ENCODE assay signal across 14 mouse cellular contexts in genomic region chr14:57536820-57537219, GRCm38 (mm10). TPM values are rescaled to one million over a fixed set of nuclear protein-coding genes. Genes with fewer than 3 reads are reported as not detected.
DNase-seq lines count a peak whose midpoint lies in the region; ATAC-seq and TF ChIP-seq lines count a peak whose summit lies in the region.
"Had no signal": no experiment of that assay in that cellular context is flagged by ENCODE, and none has a peak within 500 bp of the region (broad histone marks: within the 10 kb centered on the region; RNA-seq: fewer than 3 reads in every experiment).

No protein-coding gene starts in this region.

- H3K9ac ChIP-seq in heart, embryonic 13.5 days: peak overlapping the region; percentile 72; the same call in 1 of the 2 replicates
- H3K9ac ChIP-seq in lung, embryonic 14.5 days: no peak overlapping the region
- no peak overlapping the region for H3K9ac ChIP-seq in lung, postnatal 0 days (replicated peaks; ENCODE audit: low read depth)
- no peak overlapping the region for H3K9ac ChIP-seq in intestine, embryonic 14.5 days (ENCODE audit: low read length)
- peak overlapping the region; percentile 4; the same call in 1 of the 2 replicates for H3K9ac ChIP-seq in limb, embryonic 13.5 days

- no peak overlapping the region for H3K4me3 ChIP-seq in heart, embryonic 13.5 days
- H3K4me3 ChIP-seq in lung, embryonic 14.5 days (ENCODE audit: low read depth, low read length): no peak overlapping the region
- no peak overlapping the region for H3K4me3 ChIP-seq in lung, postnatal 0 days (ENCODE audit: low read depth, low read length)
- no peak overlapping the region for H3K4me3 ChIP-seq in intestine, embryonic 14.5 days (ENCODE audit: low read depth, low read length)
- H3K4me3 ChIP-seq in limb, embryonic 13.5 days: no peak overlapping the region
- H3K4me3 ChIP-seq: myocyte had no signal

- 42% methylated on average over 9 of the region's 9 CpGs for WGBS in heart, embryonic 13.5 days
- 49% methylated on average over 9 of the region's 9 CpGs for WGBS in lung, embryonic 14.5 days
- WGBS in lung, postnatal 0 days: 54% methylated on average over 9 of the region's 9 CpGs
- 57% methylated on average over 9 of the region's 9 CpGs for WGBS in intestine, embryonic 14.5 days
- WGBS in limb, embryonic 13.5 days: 54% methylated on average over 9 of the region's 9 CpGs

- peak overlapping the region; percentile 89 for H3K27ac ChIP-seq in heart, embryonic 13.5 days (replicated peaks)
- peak overlapping the region; percentile 84 for H3K27ac ChIP-seq in lung, embryonic 14.5 days (ENCODE audit: low read depth)
- no peak overlapping the region for H3K27ac ChIP-seq in lung, postnatal 0 days (ENCODE audit: low read length)
- H3K27ac ChIP-seq in intestine, embryonic 14.5 days (ENCODE audit: low read depth): peak overlapping the region; percentile 80
- peak overlapping the region; percentile 6; the same call in 1 of the 2 replicates for H3K27ac ChIP-seq in limb, embryonic 13.5 days

- peak overlapping the region; percentile 49 for H3K4me2 ChIP-seq in heart, embryonic 13.5 days
- H3K4me2 ChIP-seq in lung, embryonic 14.5 days: peak overlapping the region; percentile 39; the same call in 1 of the 2 replicates
- no peak overlapping the region for H3K4me2 ChIP-seq in lung, postnatal 0 days (replicated peaks; ENCODE audit: low read depth, low read length)
- H3K4me2 ChIP-seq in intestine, embryonic 14.5 days (ENCODE audit: low read length): no peak overlapping the region
- no peak overlapping the region for H3K4me2 ChIP-seq in limb, embryonic 13.5 days (replicated peaks)

- peaks cover 27% of the 10 kb centered on the region for H3K27me3 ChIP-seq in heart, embryonic 13.5 days (replicated peaks)
- H3K27me3 ChIP-seq in lung, embryonic 14.5 days (ENCODE audit: insufficient read depth, low read length): peaks cover 2% of the 10 kb centered on the region; the same call in 1 of the 2 replicates
- H3K27me3 ChIP-seq in lung, postnatal 0 days (replicated peaks; ENCODE audit: insufficient read depth, low read length): no peaks in the 10 kb centered on the region
- no peaks in the 10 kb centered on the region for H3K27me3 ChIP-seq in intestine, embryonic 14.5 days (replicated peaks; ENCODE audit: control insufficient read depth, insufficient read depth, low read length)
- H3K27me3 ChIP-seq in limb, embryonic 13.5 days: 0 out of 2 replicates have a peak, but pooled peaks cover 4% of the 10 kb centered on the region

- TF ChIP-seq EP300 in lung, postnatal 0 days (IDR thresholded peaks at IDR 0.05): no peak

- TF ChIP-seq CTCF in lung, embryonic 14.5 days (IDR thresholded peaks at IDR 0.05; ENCODE audit: low read depth): no peak
- TF ChIP-seq CTCF in lung, postnatal 0 days (IDR thresholded peaks at IDR 0.05): no peak

- H3K9me3 ChIP-seq in heart, embryonic 13.5 days: no peaks in the 10 kb centered on the region
- H3K9me3 ChIP-seq in lung, embryonic 14.5 days (ENCODE audit: low read depth, low read length): no peaks in the 10 kb centered on the region
- H3K9me3 ChIP-seq in lung, postnatal 0 days (ENCODE audit: low read length): no peaks in the 10 kb centered on the region
- no peaks in the 10 kb centered on the region for H3K9me3 ChIP-seq in intestine, embryonic 14.5 days (ENCODE audit: control insufficient read depth, low read length)
- no peaks in the 10 kb centered on the region for H3K9me3 ChIP-seq in limb, embryonic 13.5 days

- ATAC-seq in heart, embryonic 13.5 days (ENCODE audit: extremely low read depth, insufficient number of reproducible peaks, low FRiP score, low TSS enrichment): no peak
- ATAC-seq in lung, embryonic 14.5 days (ENCODE audit: insufficient read depth): no peak
- ATAC-seq in lung, postnatal 0 days: no peak
- ATAC-seq in intestine, embryonic 14.5 days (replicated peaks; ENCODE audit: low FRiP score, low TSS enrichment, low read depth): no peak
- ATAC-seq in limb, embryonic 13.5 days (ENCODE audit: low FRiP score, low read depth): no peak

- no peak for DNase-seq in heart, adult 9 months (ENCODE audit: low spot score in 2 of 2)
- DNase-seq in lung, embryonic 14.5 days: peak; percentile 29
- no peak for DNase-seq in lung, postnatal 0 days (ENCODE audit: low spot score)
- no peak for DNase-seq in intestine, embryonic 14.5 days (ENCODE audit: low spot score)
- no peak for DNase-seq in spleen, adult 12 weeks (ENCODE audit: low spot score)
- no peak for DNase-seq in adrenal gland, postnatal 4 days (ENCODE audit: low spot score in 2 of 2)
- DNase-seq: adrenal gland, postnatal 14 days; gastrocnemius, postnatal 36 days; kidney, adult 2 months; spleen, adult 18-20 months; thymus, postnatal 14 days had no signal

- H3K36me3 ChIP-seq in heart, embryonic 13.5 days: no peaks in the 10 kb centered on the region
- H3K36me3 ChIP-seq in lung, embryonic 14.5 days (ENCODE audit: insufficient read depth): no peaks in the 10 kb centered on the region
- H3K36me3 ChIP-seq in lung, postnatal 0 days (ENCODE audit: insufficient read depth, low read length): no peaks in the 10 kb centered on the region
- no peaks in the 10 kb centered on the region for H3K36me3 ChIP-seq in intestine, embryonic 14.5 days (ENCODE audit: control insufficient read depth, insufficient read depth, low read length)
- peaks cover under 1% of the 10 kb centered on the region; the same call in 1 of the 2 replicates for H3K36me3 ChIP-seq in limb, embryonic 13.5 days

- H3K4me1 ChIP-seq in heart, embryonic 13.5 days: peaks cover 51% of the 10 kb centered on the region
- peaks cover 33% of the 10 kb centered on the region for H3K4me1 ChIP-seq in lung, embryonic 14.5 days (ENCODE audit: insufficient read depth)
- peaks cover 5% of the 10 kb centered on the region for H3K4me1 ChIP-seq in lung, postnatal 0 days (ENCODE audit: insufficient read depth, low read depth, low read length)
- peaks cover 22% of the 10 kb centered on the region; the same call in 1 of the 2 replicates for H3K4me1 ChIP-seq in intestine, embryonic 14.5 days (replicated peaks; ENCODE audit: control insufficient read depth, insufficient read depth, low read length)
- H3K4me1 ChIP-seq in limb, embryonic 13.5 days: peaks cover 41% of the 10 kb centered on the region

RNA-seq across cellular contexts. Expression of gene Il17d, which starts 12.2 kb away (rescaled TPM):
- 1.1 and 1.5 TPM in 2 replicates for polyA plus RNA-seq in heart, embryonic 13.5 days (2015; fragmentation: Nextera tagmentation; extraction: Ambion mirVana)
- polyA plus RNA-seq in lung, embryonic 14.5 days (2014; fragmentation: Nextera tagmentation; extraction: Ambion mirVana): 3.4 TPM in 2 replicates
- 9.1 and 9.4 TPM in 2 replicates for polyA plus RNA-seq in lung, postnatal 0 days (2015; fragmentation: Nextera tagmentation; extraction: Ambion mirVana)
- polyA plus RNA-seq in intestine, embryonic 14.5 days (2014; fragmentation: Nextera tagmentation; extraction: Ambion mirVana): 4.7 and 5.4 TPM in 2 replicates
- polyA plus RNA-seq in limb, embryonic 13.5 days (2015; fragmentation: Nextera tagmentation; extraction: Ambion mirVana): 7.9 and 9.2 TPM in 2 replicates
- 1 to 10 TPM; 4.7 to 4.8 TPM for total RNA-seq in adrenal gland, postnatal 4 days (2021)

RNA-seq across cellular contexts. Expression of gene Eef1akmt1, which starts 34.6 kb away (rescaled TPM):
- polyA plus RNA-seq in heart, embryonic 13.5 days (2015; fragmentation: Nextera tagmentation; extraction: Ambion mirVana): 62.2 and 71.4 TPM in 2 replicates
- 112 and 122 TPM in 2 replicates for polyA plus RNA-seq in lung, embryonic 14.5 days (2014; fragmentation: Nextera tagmentation; extraction: Ambion mirVana)
- 64.1 and 69.9 TPM in 2 replicates for polyA plus RNA-seq in lung, postnatal 0 days (2015; fragmentation: Nextera tagmentation; extraction: Ambion mirVana)
- 106 and 111 TPM in 2 replicates for polyA plus RNA-seq in intestine, embryonic 14.5 days (2014; fragmentation: Nextera tagmentation; extraction: Ambion mirVana)
- polyA plus RNA-seq in limb, embryonic 13.5 days (2015; fragmentation: Nextera tagmentation; extraction: Ambion mirVana): 101 and 110 TPM in 2 replicates
- total RNA-seq in adrenal gland, postnatal 4 days (2021): 10 to 100 TPM; 24.5 to 29.4 TPM

Comparison
In these comparisons a context has a peak if more than half of its experiments do, and no peak if none do; other contexts are left out.
1. H3K4me2 ChIP-seq: peak in heart, embryonic 13.5 days (single experiment) and lung, embryonic 14.5 days (single experiment); none in lung, postnatal 0 days (single experiment), intestine, embryonic 14.5 days (single experiment) and limb, embryonic 13.5 days (single experiment).
2. H3K9ac ChIP-seq: peak in heart, embryonic 13.5 days (single experiment) and limb, embryonic 13.5 days (single experiment); none in lung, embryonic 14.5 days (single experiment), lung, postnatal 0 days (single experiment) and intestine, embryonic 14.5 days (single experiment).